Mouse (Mus musculus) midbrain, embryonic 10.5 days (tissue): Measurements from ENCODE around the gene Fgb. TPM values are rescaled to one million over a fixed set of nuclear protein-coding genes. Genes with fewer than 3 reads are reported as not detected.

Source experiments
- DNase-seq: peaks from one replicate; pipeline ENCODE4 v3.0.0-alpha.2; 2017; ENCODE audit warnings: low spot score
- H3K27ac ChIP-seq: fragments of 300-500 bp; sonication (generic); replicated peaks from 2 replicates; pipeline ENCODE4 v1.5.1; 2016; ENCODE audit warnings: mild to moderate bottlenecking
- H3K27me3 ChIP-seq: fragments of 300-500 bp; sonication (generic); 2 replicates; pipeline ENCODE4 v1.6.1; 2016; ENCODE audit warnings: low read depth, mild to moderate bottlenecking; ENCODE audit not compliant: poor library complexity, severe bottlenecking
- H3K36me3 ChIP-seq: fragments of 300-500 bp; sonication (generic); 2 replicates; pipeline ENCODE4 v1.6.1; 2016; ENCODE audit warnings: mild to moderate bottlenecking, moderate library complexity
- H3K4me1 ChIP-seq: fragments of 300-500 bp; sonication (generic); 2 replicates; pipeline ENCODE4 v1.6.1; 2016
- H3K4me3 ChIP-seq: fragments of 300-500 bp; sonication (generic); 2 replicates; pipeline ENCODE4 v1.5.1; 2016; ENCODE audit warnings: mild to moderate bottlenecking, moderate library complexity
- H3K9me3 ChIP-seq: fragments of 300-500 bp; sonication (generic); replicated peaks from 2 replicates; pipeline ENCODE4 v1.6.1; 2016; ENCODE audit warnings: mild to moderate bottlenecking
- WGBS: fragments of 180-500 bp; shearing (Covaris S2); methylation state at CpG from one replicate; pipeline ENCODE4 v1.1.7; 2016; 5-methylcytosine and 5-hydroxymethylcytosine counted together
- polyA plus RNA-seq: library from polyadenylated mRNA; unstranded; fragments of >200 nt; fragmentation: Nextera tagmentation; extraction: Ambion mirVana; gene quantifications from 2 replicates; pipeline ENCODE4 v1.2.1, GENCODE M21; 2016

The Fgb gene
- polyA plus RNA-seq, 1 experiment from 2014 or later, result not detected

DNA sequence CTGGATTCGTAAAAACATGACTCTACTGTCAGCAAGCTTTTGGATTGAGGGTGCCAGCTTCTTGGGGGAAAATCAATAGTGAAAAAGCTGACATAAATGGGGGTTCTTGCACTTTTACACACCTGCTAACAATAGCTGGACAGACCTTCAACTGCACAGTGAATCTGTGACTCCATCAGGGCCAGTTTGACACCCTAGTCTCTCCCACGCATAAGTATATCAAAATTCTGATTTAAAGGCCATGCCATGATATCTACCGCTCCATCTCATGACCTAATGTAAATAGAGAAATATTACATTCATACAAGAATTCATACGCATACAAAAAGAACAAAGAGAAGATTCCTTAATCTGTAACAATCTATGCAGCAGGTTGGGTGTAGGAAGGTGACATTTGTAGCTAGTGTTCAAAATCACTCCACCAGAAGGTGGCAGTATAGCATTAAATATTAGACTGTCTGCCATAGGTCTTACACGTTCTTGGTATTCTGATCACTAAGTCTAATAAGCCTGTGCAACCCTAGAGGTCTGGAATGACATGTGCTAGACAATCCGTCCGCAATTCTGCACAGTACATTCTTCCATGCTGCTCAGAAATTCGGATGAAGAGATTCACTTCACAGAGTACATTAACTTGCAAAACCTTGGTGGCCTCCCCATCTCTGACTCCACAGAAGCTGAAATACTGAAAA lies 50.7 kb downstream of the Fgb start:
- Histone ChIP-seq H3K27me3 (peaks cover 40% of the 10 kb centered on the region), H3K4me1 (peaks cover 13% of the 10 kb centered on the region), H3K9me3 (no peaks in the 10 kb centered on the region), H3K27ac (no peak overlapping the region), H3K36me3 (no peaks in the 10 kb centered on the region), H3K4me3 (no peak overlapping the region)
- 34% methylated on average over 8 of the region's 8 CpGs for WGBS
- no peak for DNase-seq

DNA sequence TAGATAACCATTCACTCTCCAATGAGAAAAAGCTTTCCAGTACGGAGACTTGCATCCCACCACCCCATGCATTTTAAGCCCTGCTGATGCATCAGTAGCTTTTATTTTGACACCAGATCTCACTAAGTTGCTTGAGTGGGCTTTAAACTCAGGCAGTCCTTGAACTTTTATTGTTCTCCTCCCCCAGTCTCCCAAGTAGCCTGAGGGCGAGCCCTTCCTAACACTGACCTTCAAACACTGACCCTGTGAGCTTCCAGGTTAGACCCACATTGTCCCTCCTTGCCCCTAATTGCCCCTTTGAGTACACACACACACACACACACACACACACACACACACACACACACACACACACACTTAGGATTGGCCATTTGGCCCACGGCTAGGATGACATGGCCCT lies 53.0 kb downstream of the Fgb start:
- Histone ChIP-seq H3K9me3 (no peaks in the 10 kb centered on the region), H3K27me3 (peaks cover 43% of the 10 kb centered on the region), H3K27ac (no peak overlapping the region), H3K36me3 (no peaks in the 10 kb centered on the region), H3K4me1 (peaks cover 13% of the 10 kb centered on the region), H3K4me3 (no peak overlapping the region)
- WGBS, result 76% methylated on average over 3 of the region's 3 CpGs
- no peak for DNase-seq

DNA sequence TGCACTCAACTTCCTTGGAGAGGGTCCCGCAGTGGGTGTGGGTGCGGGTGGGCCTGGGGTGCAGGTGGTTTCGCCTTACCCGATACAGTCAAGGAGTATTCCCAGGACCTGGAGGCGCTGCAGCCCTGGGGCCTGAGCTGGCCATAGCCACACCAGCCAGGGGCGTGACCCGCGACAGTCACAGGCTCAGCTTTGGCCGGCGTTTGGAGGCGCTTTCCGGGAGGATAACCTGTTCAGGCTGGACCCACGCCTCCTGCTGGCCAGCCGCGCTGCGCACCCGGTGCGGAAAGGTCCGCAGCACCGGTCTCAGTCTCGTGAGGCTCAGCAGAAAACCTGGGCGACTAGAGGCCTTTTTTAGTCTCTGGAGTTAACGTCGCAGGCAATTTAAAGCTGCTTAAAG lies 54.3 kb downstream of the Fgb start:
- peaks cover 43% of the 10 kb centered on the region for H3K27me3 ChIP-seq
- 4% methylated on average over 24 of the region's 24 CpGs for WGBS
- peaks cover 13% of the 10 kb centered on the region for H3K4me1 ChIP-seq
- H3K4me3 ChIP-seq, result peak overlapping the region; percentile 40
- no peaks in the 10 kb centered on the region for H3K9me3 ChIP-seq
- no peaks in the 10 kb centered on the region for H3K36me3 ChIP-seq
- no peak overlapping the region for H3K27ac ChIP-seq
- DNase-seq, result peak; percentile 80

DNA sequence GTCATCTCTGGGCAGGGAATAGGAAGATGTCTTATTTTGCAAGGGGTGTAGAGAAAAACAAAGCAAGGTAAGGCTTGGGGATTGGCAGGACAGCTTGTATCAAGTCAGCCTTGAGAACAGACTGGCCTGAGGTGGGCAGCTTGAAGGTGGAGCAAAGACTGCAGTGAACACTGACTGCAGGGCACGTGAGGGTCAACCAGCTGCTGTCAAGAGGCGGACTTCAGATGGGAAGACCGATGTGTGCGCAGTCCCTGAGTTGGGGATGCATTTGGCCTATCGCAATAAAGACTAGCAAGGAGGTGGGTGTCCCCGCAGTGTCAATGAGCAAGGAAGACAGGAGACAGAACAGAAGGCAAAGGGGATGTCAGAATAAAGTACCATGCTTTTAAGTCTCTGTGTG lies 56.7 kb downstream of the Fgb start:
- Histone ChIP-seq H3K9me3 (no peaks in the 10 kb centered on the region), H3K4me1 (peaks cover 9% of the 10 kb centered on the region), H3K27me3 (peaks cover 39% of the 10 kb centered on the region), H3K36me3 (no peaks in the 10 kb centered on the region), H3K4me3 (no peak overlapping the region), H3K27ac (no peak overlapping the region)
- WGBS, result 93% methylated on average over 6 of the region's 6 CpGs
- DNase-seq, result no peak

DNA sequence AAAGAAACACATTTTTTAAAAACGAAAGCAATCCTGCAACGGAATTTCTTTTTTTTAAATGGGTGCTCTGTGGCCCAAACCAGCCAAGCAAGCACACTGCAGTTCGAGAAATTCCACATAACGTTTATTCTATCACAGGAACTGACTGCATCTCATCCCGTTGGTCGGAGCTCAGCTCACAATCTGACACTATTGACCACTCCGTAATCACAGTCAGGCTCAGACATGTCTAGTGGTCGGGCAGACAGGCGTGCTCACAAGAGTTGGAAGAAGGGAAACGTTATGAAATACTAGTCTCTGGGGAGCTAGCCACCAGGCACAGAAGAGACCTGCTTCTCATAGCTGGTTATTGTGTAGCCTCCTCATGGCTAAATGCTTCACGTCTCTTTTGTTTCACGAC lies 57.7 kb downstream of the Fgb start:
- Histone ChIP-seq H3K27ac (no peak overlapping the region), H3K4me1 (peaks cover 9% of the 10 kb centered on the region), H3K9me3 (no peaks in the 10 kb centered on the region), H3K4me3 (no peak overlapping the region), H3K27me3 (peaks cover 32% of the 10 kb centered on the region), H3K36me3 (no peaks in the 10 kb centered on the region)
- no peak for DNase-seq
- 85% methylated on average over 12 of the region's 12 CpGs for WGBS

Other genes with a start within 250 kb of the Fgb start
- gene Rbm46, start 173.4 kb downstream of the Fgb start, polyA plus RNA-seq, result 2.7 and 3.5 TPM in 2 replicates
- gene Lrat, start 145.9 kb downstream of the Fgb start, polyA plus RNA-seq, result not detected in 2 replicates
- gene Fgg, start 42.1 kb downstream of the Fgb start, polyA plus RNA-seq, result 0.06 TPM in 1 of 2 replicates, not detected in the other
- gene Fga, start 23.8 kb downstream of the Fgb start, polyA plus RNA-seq, result not detected in 2 replicates
- gene Plrg1, start 5.7 kb upstream of the Fgb start, polyA plus RNA-seq, result 144 and 150 TPM in 2 replicates
- 0.15 and 0.17 TPM in 2 replicates for gene Dchs2, start 78.1 kb upstream of the Fgb start, polyA plus RNA-seq